ENCODE assay signal across 12 mouse cellular contexts in genomic region chr12:21261521-21261920, GRCm38 (mm10). TPM values are rescaled to one million over a fixed set of nuclear protein-coding genes. Genes with fewer than 3 reads are reported as not detected.
DNase-seq lines count a peak whose midpoint lies in the region.
"Had no signal": no experiment of that assay in that cellular context is flagged by ENCODE, and none has a peak within 500 bp of the region (broad histone marks: within the 10 kb centered on the region; RNA-seq: fewer than 3 reads in every experiment).

No protein-coding gene starts in this region.

- DNase-seq in heart, adult 8-10 months (ENCODE audit: low spot score), result peak; percentile 7
- DNase-seq in heart, postnatal 25 days (ENCODE audit: low spot score), result no peak
- peak; percentile 21 for DNase-seq in lung, postnatal 36 days
- no peak for DNase-seq in lung, postnatal 14 days
- DNase-seq in fat pad, adult 2 months (ENCODE audit: extremely low read depth, low read depth, low spot score), result peak; percentile 5
- no peak for DNase-seq in testis, postnatal 14 days (ENCODE audit: low spot score)
- DNase-seq: cerebellum, adult 18-20 months; cerebellum, adult 9-10 months; cerebellum, postnatal 14 days; gastrocnemius, postnatal 10 days; gastrocnemius, postnatal 36 days; heart, postnatal 4 days had no signal

- intact Hi-C loops in heart, postnatal 25 days (cut with DNase I), result no loop called here

RNA-seq across cellular contexts. Expression of gene Cpsf3, which starts 23.7 kb away (rescaled TPM):
- total RNA-seq in heart, adult 8-10 months (2022), result 10 to 100 TPM; 36.6 to 37.8 (median 37.7) TPM
- total RNA-seq in heart, postnatal 25 days (2021), result 10 to 100 TPM; 33.8 to 34.5 TPM

RNA-seq across cellular contexts. Expression of gene Itgb1bp1, which starts 24.6 kb away (rescaled TPM):
- total RNA-seq in heart, adult 8-10 months (2022), result 10 to 100 TPM; 41.9 to 54.9 (median 43.9) TPM
- total RNA-seq in heart, postnatal 25 days (2021), result 10 to 100 TPM; 40.9 to 49.7 TPM

RNA-seq across cellular contexts. Expression of gene Iah1, which starts 54.7 kb away (rescaled TPM):
- total RNA-seq in heart, adult 8-10 months (2022), result 10 to 100 TPM; 13.4 to 20.0 (median 16.6) TPM
- total RNA-seq in heart, postnatal 25 days (2021), result 10 to 100 TPM; 12.6 to 15.7 TPM

Comparison
In these comparisons a context has a peak if more than half of its experiments do, and no peak if none do; other contexts are left out.
1. DNase-seq: peak in heart, adult 8-10 months (single experiment), lung, postnatal 36 days (single experiment) and fat pad, adult 2 months (single experiment); none in heart, postnatal 25 days (single experiment), lung, postnatal 14 days (single experiment) and testis, postnatal 14 days (single experiment).